Mouse (Mus musculus) intestine, postnatal 0 days (tissue): Measurements from ENCODE around the gene Elmo3. TPM values are rescaled to one million over a fixed set of nuclear protein-coding genes. Genes with fewer than 3 reads are reported as not detected.
A peak's percentile ranks its signal among the peaks of the same experiment; 100 is the strongest.

ENCODE experiments used
- ATAC-seq: fragments of 200-750 bp; cut with Nextera tagmentation; 2 replicates; pipeline ENCODE4 v1.8.0; 2017; ENCODE audit warnings: mild to moderate bottlenecking, moderate TSS enrichment, moderate library complexity
- H3K27ac ChIP-seq: fragments of 300-500 bp; sonication (generic); 2 replicates; pipeline ENCODE4 v1.5.1; 2014; ENCODE audit warnings: mild to moderate bottlenecking, low read depth, low read length, moderate library complexity
- H3K27me3 ChIP-seq: fragments of 300-500 bp; sonication (generic); replicated peaks from 2 replicates; pipeline ENCODE4 v1.6.1; 2014; ENCODE audit warnings: low read length, mixed read lengths; ENCODE audit not compliant: control insufficient read depth, insufficient read depth
- H3K36me3 ChIP-seq: fragments of 300-500 bp; sonication (generic); 2 replicates; pipeline ENCODE4 v1.6.1; 2014; ENCODE audit warnings: mild to moderate bottlenecking, moderate library complexity; ENCODE audit not compliant: control insufficient read depth, insufficient read depth
- H3K4me1 ChIP-seq: fragments of 300-500 bp; sonication (generic); replicated peaks from 2 replicates; pipeline ENCODE4 v1.6.1; 2014; ENCODE audit warnings: antibody characterized with exemption, low read length, mixed read lengths; ENCODE audit not compliant: control insufficient read depth, insufficient read depth
- H3K4me2 ChIP-seq: fragments of 300-500 bp; sonication (generic); replicated peaks from 2 replicates; pipeline ENCODE4 v1.6.1; 2014; ENCODE audit warnings: low read depth, mild to moderate bottlenecking, moderate library complexity
- H3K4me3 ChIP-seq: fragments of 300-500 bp; sonication (generic); 2 replicates; pipeline ENCODE4 v1.5.1; 2014; ENCODE audit warnings: low read depth, low read length
- H3K9ac ChIP-seq: fragments of 300-500 bp; sonication (generic); 2 replicates; pipeline ENCODE4 v1.6.1; 2014; ENCODE audit warnings: mild to moderate bottlenecking, low read depth, low read length
- H3K9me3 ChIP-seq: fragments of 300-500 bp; sonication (generic); 2 replicates; pipeline ENCODE4 v1.6.1; 2016; ENCODE audit warnings: mixed run types; ENCODE audit not compliant: control insufficient read depth
- CTCF ChIP-seq: sonication (generic); IDR thresholded peaks from 2 replicates; pipeline ENCODE4 v1.5.1; 2016; ENCODE audit warnings: low read depth, mild to moderate bottlenecking, control low read depth, antibody characterized with exemption, moderate library complexity
- WGBS: fragments of 180-500 bp; shearing (Covaris S2); extraction: QIAGEN DNeasy Blood & Tissue Kit; methylation state at CpG from one replicate; pipeline ENCODE4 v1.1.7; 2014; 5-methylcytosine and 5-hydroxymethylcytosine counted together
- microRNA counts: library from miRNA; unstranded; fragments of <30 nt; microRNA quantifications from one replicate; lab custom pipeline; 2016
- microRNA-seq: library from miRNA; unstranded; fragments of <30 nt; microRNA quantifications from one replicate; pipeline ENCODE4, GENCODE M21; 2016
- polyA plus RNA-seq: library from polyadenylated mRNA; unstranded; fragments of >200 nt; fragmentation: Nextera tagmentation; extraction: Ambion mirVana; gene quantifications from 2 replicates; pipeline ENCODE4 v1.2.1, GENCODE M21; 2015

The Elmo3 gene
- polyA plus RNA-seq, 1 experiment from 2014 or later, result 34.2 TPM

DNA sequence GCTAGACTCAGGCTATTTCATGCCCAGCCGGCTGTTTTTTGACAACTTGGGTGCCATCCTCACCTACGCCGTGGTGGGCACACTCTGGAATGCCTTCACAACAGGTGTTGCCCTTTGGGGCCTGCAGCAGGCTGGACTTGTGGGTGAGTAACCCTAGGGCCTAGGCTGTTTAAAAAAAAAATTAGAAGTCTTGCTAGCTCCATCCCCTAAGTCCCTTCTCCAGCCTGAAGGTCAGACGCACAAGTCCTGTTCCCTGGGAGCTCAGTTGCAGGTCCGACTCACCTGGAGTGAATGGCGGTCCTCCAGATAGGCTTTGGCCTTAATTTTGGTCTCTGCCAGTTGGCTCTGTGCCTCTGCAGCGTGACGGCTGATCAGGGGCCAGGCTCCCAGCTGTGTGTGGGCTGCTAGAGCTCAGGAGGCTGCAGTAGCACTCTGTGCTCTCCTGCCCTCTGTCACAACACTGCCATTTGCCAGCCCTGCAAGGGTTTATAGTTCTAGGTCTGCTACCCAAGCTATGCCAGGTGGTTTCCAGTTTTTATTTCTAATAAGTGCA, 48.3 kb downstream of the Elmo3 start:
- ATAC-seq, result no peak
- no peak overlapping the region for H3K27ac ChIP-seq
- no peak overlapping the region for H3K4me2 ChIP-seq
- no peak overlapping the region for H3K9ac ChIP-seq
- H3K4me1 ChIP-seq, result 0 out of 2 replicates have a peak, but pooled peaks cover 2% of the 10 kb centered on the region
- 87% methylated on average over 8 of the region's 8 CpGs for WGBS
- no peaks in the 10 kb centered on the region for H3K36me3 ChIP-seq
- H3K4me3 ChIP-seq, result no peak overlapping the region
- no peaks in the 10 kb centered on the region for H3K9me3 ChIP-seq
- TF ChIP-seq CTCF, result no peak
- peaks cover 14% of the 10 kb centered on the region; the same call in 1 of the 2 replicates for H3K27me3 ChIP-seq

DNA sequence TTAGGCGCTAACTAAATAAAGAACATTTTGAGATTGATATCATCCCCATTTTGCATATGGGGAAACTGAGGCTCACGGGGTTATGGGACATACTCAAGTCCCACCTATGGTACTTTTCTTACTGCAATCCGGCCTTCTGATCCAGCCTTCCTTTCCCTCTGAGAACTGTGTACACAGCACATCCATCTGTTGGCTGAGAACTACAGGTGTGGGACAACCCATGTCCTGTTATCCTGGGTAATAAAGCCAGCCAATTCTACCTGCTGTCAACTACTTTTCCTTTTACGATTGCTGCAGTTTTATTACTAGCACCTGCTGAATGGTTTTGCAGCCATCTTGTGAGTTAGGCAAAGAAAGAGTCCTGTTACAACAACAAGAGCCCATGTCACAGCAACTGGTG, 49.1 kb downstream of the Elmo3 start:
- peak; percentile 57 for ATAC-seq
- WGBS, result 61% methylated on average over 4 of the region's 4 CpGs

DNA sequence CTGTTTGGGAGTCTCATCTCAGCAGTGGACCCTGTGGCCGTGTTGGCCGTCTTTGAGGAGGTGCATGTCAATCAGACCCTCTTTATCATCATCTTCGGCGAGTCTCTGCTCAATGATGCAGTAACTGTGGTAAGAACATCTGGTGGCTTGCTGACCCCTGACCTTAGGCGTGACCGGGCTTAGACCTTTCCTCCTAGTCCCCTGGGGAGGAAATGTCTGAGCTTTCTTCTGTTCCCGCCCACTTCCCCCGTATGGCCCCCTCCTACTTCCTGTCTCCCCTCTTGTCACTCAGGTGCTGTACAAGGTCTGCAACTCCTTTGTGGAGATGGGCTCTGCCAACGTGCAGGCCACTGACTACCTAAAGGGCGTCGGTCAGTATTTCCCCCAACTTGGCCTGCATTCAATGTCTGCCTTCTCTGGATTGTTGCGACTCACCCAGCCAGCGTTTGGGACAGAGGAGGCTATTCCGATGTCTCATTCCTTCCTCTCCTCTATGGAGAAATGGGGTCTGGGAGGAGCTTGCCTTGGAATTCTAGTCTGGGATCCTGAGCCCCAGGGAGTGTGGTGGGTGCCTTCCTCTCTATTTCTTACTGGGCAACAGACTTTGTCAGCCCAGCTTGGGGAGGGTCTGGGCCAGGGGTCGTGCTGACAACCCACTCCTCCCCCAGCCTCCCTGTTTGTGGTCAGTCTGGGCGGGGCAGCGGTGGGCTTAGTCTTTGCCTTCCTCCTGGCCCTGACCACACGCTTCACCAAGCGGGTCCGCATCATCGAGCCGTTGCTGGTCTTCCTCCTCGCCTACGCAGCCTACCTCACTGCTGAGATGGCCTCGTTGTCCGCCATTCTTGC, 50.0 kb downstream of the Elmo3 start:
- no peak overlapping the region for H3K4me3 ChIP-seq
- no peak overlapping the region for H3K4me2 ChIP-seq
- no peak overlapping the region for H3K27ac ChIP-seq
- no peak overlapping the region for H3K9ac ChIP-seq
- ATAC-seq, result no peak
- TF ChIP-seq CTCF, result no peak
- no peaks in the 10 kb centered on the region for H3K36me3 ChIP-seq
- no peaks in the 10 kb centered on the region for H3K9me3 ChIP-seq
- 76% methylated on average over 26 of the region's 26 CpGs for WGBS
- 0 out of 2 replicates have a peak, but pooled peaks cover 2% of the 10 kb centered on the region for H3K4me1 ChIP-seq
- peaks cover 6% of the 10 kb centered on the region; the same call in 1 of the 2 replicates for H3K27me3 ChIP-seq

More for the DNA sequence above, 49.1 kb downstream of the Elmo3 start:
- no peak overlapping the region for H3K4me2 ChIP-seq
- no peaks in the 10 kb centered on the region for H3K36me3 ChIP-seq
- 0 out of 2 replicates have a peak, but pooled peaks cover 2% of the 10 kb centered on the region for H3K4me1 ChIP-seq
- H3K27me3 ChIP-seq, result peaks cover 14% of the 10 kb centered on the region; the same call in 1 of the 2 replicates
- H3K27ac ChIP-seq, result no peak overlapping the region
- no peaks in the 10 kb centered on the region for H3K9me3 ChIP-seq
- H3K4me3 ChIP-seq, result no peak overlapping the region
- no peak overlapping the region for H3K9ac ChIP-seq
- no peak for TF ChIP-seq CTCF

DNA sequence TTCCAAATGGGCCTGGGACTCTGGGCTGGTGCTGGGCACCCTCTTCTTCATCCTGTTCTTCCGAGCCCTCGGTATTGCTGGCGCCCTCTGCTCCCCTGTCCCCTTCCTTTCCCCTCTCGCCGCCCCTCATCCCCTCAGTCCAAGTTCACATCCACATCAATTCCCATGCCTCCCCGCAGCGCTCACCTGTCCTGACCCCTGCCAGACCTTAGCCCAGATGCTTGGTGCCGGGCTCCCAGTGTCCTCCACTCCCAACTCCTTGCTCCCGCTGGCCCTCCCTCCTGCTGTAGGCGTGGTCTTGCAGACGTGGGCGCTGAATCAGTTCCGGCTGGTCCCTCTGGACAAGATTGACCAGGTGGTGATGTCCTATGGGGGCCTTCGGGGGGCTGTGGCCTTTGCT, 51.3 kb downstream of the Elmo3 start:
- no peak overlapping the region for H3K4me3 ChIP-seq
- TF ChIP-seq CTCF, result no peak
- ATAC-seq, result no peak

DNA sequence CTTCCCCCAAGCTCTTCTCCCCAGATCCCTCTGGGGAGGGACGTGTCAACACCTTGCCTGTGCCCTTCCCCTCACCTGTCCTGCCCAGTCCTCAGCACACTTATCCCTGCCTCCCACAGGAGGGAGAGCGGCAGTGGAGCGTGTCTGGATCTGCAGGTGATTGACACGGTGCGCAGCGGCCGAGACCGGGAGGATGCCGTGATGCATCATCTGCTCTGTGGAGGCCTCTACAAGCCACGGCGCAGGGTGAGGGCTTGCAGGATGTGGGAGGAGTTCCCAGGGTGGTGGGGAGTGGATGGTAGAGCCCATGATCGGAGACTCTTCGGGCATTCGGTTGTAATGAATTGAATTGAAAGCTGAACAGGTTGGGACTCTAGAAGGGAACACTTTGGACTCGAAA, 53.8 kb downstream of the Elmo3 start:
- 68% methylated on average over 15 of the region's 15 CpGs for WGBS

More for the DNA sequence above, 51.3 kb downstream of the Elmo3 start:
- no peak overlapping the region for H3K9ac ChIP-seq
- no peaks in the 10 kb centered on the region for H3K27me3 ChIP-seq
- H3K9me3 ChIP-seq, result no peaks in the 10 kb centered on the region
- 87% methylated on average over 14 of the region's 14 CpGs for WGBS
- no peaks in the 10 kb centered on the region for H3K36me3 ChIP-seq
- 0 out of 2 replicates have a peak, but pooled peaks cover 2% of the 10 kb centered on the region for H3K4me1 ChIP-seq
- H3K4me2 ChIP-seq, result no peak overlapping the region
- H3K27ac ChIP-seq, result no peak overlapping the region

DNA sequence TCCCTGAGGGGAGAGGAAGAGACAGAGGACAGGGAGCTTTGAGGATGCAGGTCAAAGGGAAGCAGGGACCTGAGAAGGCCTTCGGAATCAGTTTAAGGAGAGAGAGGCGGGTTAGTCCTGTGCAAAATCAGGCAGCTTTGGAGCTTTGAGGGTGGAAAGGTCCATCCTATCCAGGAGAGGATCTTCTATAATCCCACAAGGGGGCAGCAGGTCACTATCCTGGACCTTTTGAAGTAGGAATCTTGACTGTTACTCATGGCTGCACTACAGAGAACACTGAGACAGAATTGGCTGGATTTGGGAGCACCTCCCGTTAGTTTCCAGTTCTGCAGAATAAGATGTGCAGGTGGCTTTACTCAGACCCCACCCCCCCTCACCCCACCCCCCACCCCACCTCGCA, 54.2 kb downstream of the Elmo3 start:
- H3K4me1 ChIP-seq, result peaks cover 2% of the 10 kb centered on the region; the same call in 1 of the 2 replicates
- no peak overlapping the region for H3K27ac ChIP-seq
- H3K4me3 ChIP-seq, result no peak overlapping the region
- WGBS, result 49% methylated on average over 4 of the region's 4 CpGs
- H3K4me2 ChIP-seq, result no peak overlapping the region
- H3K36me3 ChIP-seq, result no peaks in the 10 kb centered on the region
- H3K9ac ChIP-seq, result no peak overlapping the region
- 0 out of 2 replicates have a peak, but pooled peaks have one; percentile 26 for ATAC-seq
- peak; percentile 79 for TF ChIP-seq CTCF
- H3K9me3 ChIP-seq, result no peaks in the 10 kb centered on the region
- H3K27me3 ChIP-seq, result no peaks in the 10 kb centered on the region

More for the DNA sequence above, 53.8 kb downstream of the Elmo3 start:
- H3K9ac ChIP-seq, result no peak overlapping the region
- no peak overlapping the region for H3K4me3 ChIP-seq
- no peaks in the 10 kb centered on the region for H3K27me3 ChIP-seq
- H3K9me3 ChIP-seq, result no peaks in the 10 kb centered on the region
- H3K27ac ChIP-seq, result no peak overlapping the region
- no peaks in the 10 kb centered on the region for H3K36me3 ChIP-seq
- no peak overlapping the region for H3K4me2 ChIP-seq
- TF ChIP-seq CTCF, result no peak
- ATAC-seq, result no peak
- H3K4me1 ChIP-seq, result peaks cover 2% of the 10 kb centered on the region; the same call in 1 of the 2 replicates

MicroRNAs encoded within 50 kb of the gene (microRNA counts, 519-probe panel; counts per million panel counts)
- microRNA mmu-miR-328 (lab: Ali Mortazavi, UCI), result 2,913 counts per million, percentile 31 among the panel's probes with 10 or more counts

Small RNA genes within 50 kb of the gene (microRNA-seq; reads per million reads assigned to microRNA genes)
- gene Gm27320, result not detected
- 197 reads per million, percentile 56 among the genes with 10 or more reads in this experiment for gene Mir328

Other genes with a start within 250 kb of the Elmo3 start
- not detected in 2 replicates for gene Ces3b, start 221.8 kb upstream of the Elmo3 start, polyA plus RNA-seq
- not detected in 2 replicates for gene Ces4a, start 173.8 kb upstream of the Elmo3 start, polyA plus RNA-seq
- gene Cbfb, start 134.9 kb upstream of the Elmo3 start, polyA plus RNA-seq, result 18.9 and 21.8 TPM in 2 replicates
- gene D230025D16Rik, start 80.5 kb upstream of the Elmo3 start, polyA plus RNA-seq, result 14.3 and 14.8 TPM in 2 replicates
- 7.1 and 8.1 TPM in 2 replicates for gene B3gnt9, start 50.4 kb upstream of the Elmo3 start, polyA plus RNA-seq
- 50.6 TPM in 2 replicates for gene Tradd, start 41.0 kb upstream of the Elmo3 start, polyA plus RNA-seq
- gene Fbxl8, start 41.0 kb upstream of the Elmo3 start, polyA plus RNA-seq, result 6.0 and 6.2 TPM in 2 replicates
- 0.27 and 0.48 TPM in 2 replicates for gene Hsf4, start 35.8 kb upstream of the Elmo3 start, polyA plus RNA-seq
- 0.76 and 0.90 TPM in 2 replicates for gene Nol3, start 29.5 kb upstream of the Elmo3 start, polyA plus RNA-seq
- 1.5 and 1.7 TPM in 2 replicates for gene 4931428F04Rik, start 15.7 kb upstream of the Elmo3 start, polyA plus RNA-seq
- gene Exoc3l, start 9.5 kb upstream of the Elmo3 start, polyA plus RNA-seq, result 2.5 and 3.1 TPM in 2 replicates
- gene E2f4, start 7.9 kb upstream of the Elmo3 start, polyA plus RNA-seq, result 36.6 and 42.0 TPM in 2 replicates
- gene Lrrc29, start 20.7 kb downstream of the Elmo3 start, polyA plus RNA-seq, result 3.8 and 3.9 TPM in 2 replicates
- 167 and 184 TPM in 2 replicates for gene Tmem208, start 20.8 kb downstream of the Elmo3 start, polyA plus RNA-seq
- gene Fhod1, start 42.4 kb downstream of the Elmo3 start, polyA plus RNA-seq, result 1.3 and 1.6 TPM in 2 replicates
- 0.31 and 0.40 TPM in 2 replicates for gene Slc9a5, start 43.2 kb downstream of the Elmo3 start, polyA plus RNA-seq
- gene Plekhg4, start 67.7 kb downstream of the Elmo3 start, polyA plus RNA-seq, result 0.13 and 0.20 TPM in 2 replicates
- 0.07 and 0.13 TPM in 2 replicates for gene Kctd19, start 107.9 kb downstream of the Elmo3 start, polyA plus RNA-seq
- gene Lrrc36, start 108.0 kb downstream of the Elmo3 start, polyA plus RNA-seq, result 0.10 and 0.20 TPM in 2 replicates
- 67.9 and 78.5 TPM in 2 replicates for gene Tppp3, start 165.9 kb downstream of the Elmo3 start, polyA plus RNA-seq
- gene Zdhhc1, start 191.3 kb downstream of the Elmo3 start, polyA plus RNA-seq, result 6.4 and 7.1 TPM in 2 replicates
- gene Hsd11b2, start 213.2 kb downstream of the Elmo3 start, polyA plus RNA-seq, result 1.1 and 4.1 TPM in 2 replicates